Mouse (Mus musculus) gastrocnemius, adult 2 months (tissue): ENCODE results near the gene Lhpp. TPM values are rescaled to one million over a fixed set of nuclear protein-coding genes. Genes with fewer than 3 reads are reported as not detected.

ENCODE experiments used
- DNase-seq: peaks from one replicate; pipeline ENCODE4 v3.0.0; 2022
- H3K27ac ChIP-seq: fragments of 200-600 bp; 2 replicates; pipeline ENCODE4 v1.8.1; 2022; ENCODE audit warnings: mild to moderate bottlenecking
- H3K4me3 ChIP-seq: fragments of 200-600 bp; 2 replicates; pipeline ENCODE4 v1.8.1; 2022; ENCODE audit warnings: mild to moderate bottlenecking, moderate library complexity
- CTCF ChIP-seq: fragments of 200-600 bp; IDR thresholded peaks from 2 replicates; pipeline ENCODE4 v1.8.1; 2022; ENCODE audit warnings: antibody characterized with exemption, mild to moderate bottlenecking, moderate library complexity
- intact Hi-C: fragments of 180-260 bp; cut with DNase I; formaldehyde crosslinking; loops from one replicate; pipeline ENCODE4 v1.15.1; 2025
- total RNA-seq, 2 experiments: library from RNA; stranded (reverse); gene quantifications; 2 replicates each; pipeline ENCODE4 v1.2.3; 2021

Gene Lhpp
- total RNA-seq, 2 experiments from 2014 or later, result 10.8 to 11.1 TPM

DNA sequence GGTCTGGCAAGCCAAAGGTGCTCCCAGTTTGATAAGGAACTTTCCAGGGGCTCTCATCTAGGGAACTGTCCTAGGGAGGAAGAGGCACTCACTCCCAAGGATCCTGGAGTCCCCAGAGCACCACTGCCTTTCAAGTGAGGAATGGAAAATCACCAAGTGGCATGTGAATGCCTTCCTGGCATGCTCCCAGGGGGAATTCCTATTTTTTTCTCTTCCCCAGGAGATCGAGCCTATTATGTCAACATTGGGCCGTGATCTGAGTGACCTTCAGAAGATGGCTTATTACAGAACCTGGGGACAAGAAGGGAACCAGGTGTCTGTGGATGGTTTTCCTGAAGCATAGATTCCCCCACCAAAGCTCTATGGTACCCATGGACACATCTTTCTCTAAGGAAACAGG, 141.3 kb downstream of the Lhpp start:
- DNase-seq, result no peak
- peak overlapping the region; percentile 53 for H3K27ac ChIP-seq

DNA sequence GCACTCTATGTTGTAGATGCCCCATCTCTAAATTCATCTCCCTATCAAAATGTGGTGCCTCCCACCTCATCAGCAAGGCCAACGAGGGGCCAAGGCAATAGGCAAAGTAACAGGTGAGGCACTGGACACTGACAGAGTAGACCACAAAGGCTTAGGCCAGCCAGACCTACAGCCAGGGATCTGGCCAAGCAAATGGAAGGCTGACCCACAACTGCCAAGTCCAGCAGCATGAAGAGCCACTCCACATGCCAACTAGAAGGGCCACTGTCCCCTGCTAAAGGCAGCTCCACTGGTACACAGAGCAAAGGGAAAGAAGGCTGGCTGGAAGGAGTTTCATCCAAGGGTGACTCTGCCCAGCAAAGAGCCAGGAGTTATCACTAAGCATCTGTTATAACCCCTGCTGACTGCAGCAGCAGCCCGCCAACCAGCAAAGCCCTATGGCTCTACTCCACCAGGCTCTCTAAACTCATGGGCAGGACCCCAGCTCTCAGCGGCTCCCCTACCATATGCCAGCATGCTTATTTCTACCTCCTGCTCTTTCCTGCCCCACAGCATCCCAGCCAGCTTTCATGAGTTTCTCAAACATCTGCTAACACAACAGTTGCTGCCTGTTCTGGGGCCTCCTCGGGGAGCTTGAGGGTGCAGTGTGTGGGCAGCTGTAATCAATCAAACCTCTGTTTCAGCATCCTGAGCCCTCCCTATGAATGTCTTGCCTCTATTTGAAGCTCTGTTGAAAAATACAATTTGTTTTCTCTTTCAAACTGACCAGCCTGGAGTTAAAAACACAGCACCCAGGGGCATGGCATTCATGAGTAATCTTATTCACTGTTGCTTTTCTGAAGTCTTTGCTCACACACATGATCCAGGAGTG, 143.3 kb downstream of the Lhpp start:
- intact Hi-C loops, result no loop called here
- H3K27ac ChIP-seq, result peak overlapping the region; percentile 78
- H3K4me3 ChIP-seq, result no peak overlapping the region
- peak; percentile 57 for DNase-seq
- TF ChIP-seq CTCF, result no peak

More for the DNA sequence above, 141.3 kb downstream of the Lhpp start:
- H3K4me3 ChIP-seq, result no peak overlapping the region
- TF ChIP-seq CTCF, result no peak
- intact Hi-C loops, result no loop called here

- TF ChIP-seq CTCF, result no peak
- intact Hi-C loops, result no loop called here
- Histone ChIP-seq H3K4me3 (no peak overlapping the region), H3K27ac (peak overlapping the region; percentile 78)
- peak; percentile 62 for DNase-seq
These were observed 143.9 kb downstream of the Lhpp start for GRCm38 (mm10) chr7:132754389-132754750.

Other genes starting within 250 kb of the Lhpp start
- gene Oat, start 34.2 kb upstream of the Lhpp start, total RNA-seq, result 100 to 1,000 TPM; 155 to 159 TPM
- gene Nkx1-2, start 11.0 kb upstream of the Lhpp start, total RNA-seq, result not detected
- 10 to 100 TPM; 15.3 to 27.4 TPM for gene Fam53b, start 203.2 kb downstream of the Lhpp start, total RNA-seq
- gene Eef1akmt2, start 242.0 kb downstream of the Lhpp start, total RNA-seq, result 1 to 10 TPM; 5.9 to 6.2 TPM
- gene Abraxas2, start 248.6 kb downstream of the Lhpp start, total RNA-seq, result 10 to 100 TPM; 24.0 to 24.1 TPM